Mouse (Mus musculus) thymus, adult 2 months (tissue): ENCODE results near the gene Anln.

Source experiments
- CTCF ChIP-seq: fragments of 200-500 bp; IDR thresholded peaks from 2 replicates; pipeline ENCODE4 v1.5.1; 2012; ENCODE audit warnings: mild to moderate bottlenecking, control low read depth, low read length, moderate library complexity, borderline replicate concordance; ENCODE audit not compliant: control insufficient read depth, poor library complexity, insufficient read depth; ENCODE audit errors: extremely low read depth
- POLR2A ChIP-seq: fragments of 200-500 bp; IDR thresholded peaks from 2 replicates; pipeline ENCODE4 v1.6.1; 2012; ENCODE audit warnings: mild to moderate bottlenecking, low read length, control low read depth, moderate library complexity; ENCODE audit not compliant: control insufficient read depth, poor library complexity, insufficient read depth; ENCODE audit errors: extremely low read depth

GRCm38 (mm10) chr9:22429533-22430241 lies 40.7 kb upstream of the Anln start:
- TF ChIP-seq CTCF (no peak), POLR2A (no peak)
